Mouse (Mus musculus): ENCODE data around the gene Rflna. TPM values are rescaled to one million over a fixed set of nuclear protein-coding genes. Genes with fewer than 3 reads are reported as not detected.

Gene Rflna
- total and polyA plus RNA-seq, 3 experiments, result 0.17 to 0.46 TPM; not detected in 1

DNA sequence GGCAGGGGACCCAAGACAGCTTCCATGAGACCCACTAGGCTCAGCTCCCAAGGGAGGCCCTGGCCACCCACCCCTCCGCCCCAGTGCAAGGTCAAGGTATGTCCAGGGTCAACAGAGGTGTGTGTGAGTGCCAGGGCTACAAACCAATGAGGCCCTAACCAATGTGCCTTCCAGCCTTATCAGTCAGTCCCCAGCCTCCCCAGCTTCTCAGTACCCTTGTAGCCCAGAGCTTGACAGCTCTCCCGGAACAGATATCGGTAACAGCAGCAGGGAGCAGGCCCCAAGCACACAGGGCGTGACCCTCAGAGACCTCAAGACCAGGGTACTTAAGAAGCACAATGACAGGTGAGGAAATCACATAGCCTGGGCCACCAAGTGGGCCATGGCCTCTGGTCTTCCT is 46.5 kb downstream of the Rflna start:
- no peak for DNase-seq (ENCODE audit: extremely low read depth)
- no peaks in the 10 kb centered on the region for H3K9me3 ChIP-seq (replicated peaks; ENCODE audit: low read length)
- no peak overlapping the region for H3K9ac ChIP-seq (ENCODE audit: insufficient read depth, low read depth)
- in situ Hi-C loops (cut with MboI; ENCODE audit: low pct_ligation_motif_present, low pct_unique_long_range_greater_than_20kb, low sequenced_read_pairs) (no loop called here), dilution Hi-C loops (cut with MboI; ENCODE audit: extremely low pct_ligation_motif_present, extremely low pct_unique_long_range_greater_than_20kb, low sequenced_read_pairs) (no loop called here)
- peaks cover 37 to 60% of the 10 kb centered on the region in 2 experiments for H3K4me1 ChIP-seq (ENCODE audit: control insufficient read depth in 1 of 2, insufficient read depth in 2 of 2)
- H3K27me3 ChIP-seq (replicated peaks), result no peaks in the 10 kb centered on the region
- no peak overlapping the region for H3K4me3 ChIP-seq (replicated peaks in 1 of 3; ENCODE audit: low read depth in 2 of 3, low read length in 2 of 3, poor library complexity in 1 of 3)
- no peaks in the 10 kb centered on the region for H3K79me2 ChIP-seq (replicated peaks; ENCODE audit: control insufficient read depth, extremely low read depth, insufficient read depth, poor library complexity, severe bottlenecking)
- TF ChIP-seq TBP (conservative IDR thresholded peaks at IDR 0.05; ENCODE audit: low read depth, low read length) (no peak), MXI1 (IDR thresholded peaks at IDR 0.05; ENCODE audit: low read depth, low read length) (no peak), EP300 (IDR thresholded peaks at IDR 0.05; ENCODE audit: low read length) (no peak), BHLHE40 (IDR thresholded peaks at IDR 0.05; ENCODE audit: low read depth, low read length) (no peak), KAT2A (IDR thresholded peaks at IDR 0.05; ENCODE audit: insufficient replicate concordance, low read length) (no peak), ETS1 (conservative IDR thresholded peaks at IDR 0.05; ENCODE audit: low read depth, low read length) (no peak), TCF12 (IDR thresholded peaks at IDR 0.05; ENCODE audit: low read depth, low read length) (no peak), GABPA (IDR thresholded peaks at IDR 0.05; ENCODE audit: insufficient replicate concordance, low read depth, low read length) (no peak), MYC (IDR thresholded peaks at IDR 0.05; ENCODE audit: low read depth, low read length) (no peak)
- no peak overlapping the region for H3K27ac ChIP-seq (ENCODE audit: insufficient read depth, low read depth)
- no peak overlapping the region for H3K4me2 ChIP-seq (ENCODE audit: insufficient read depth, low read depth, poor library complexity, severe bottlenecking)
- peaks cover 43 to 87% of the 10 kb centered on the region in 2 experiments for H3K36me3 ChIP-seq (replicated peaks in 1 of 2; ENCODE audit: control insufficient read depth in 1 of 2, insufficient read depth in 1 of 2, low read length in 1 of 2)

GRCm38 (mm10) chr5:125052237-125052602 is 49.2 kb downstream of the Rflna start:
- Histone ChIP-seq H3K4me2 (ENCODE audit: insufficient read depth, low read depth, poor library complexity, severe bottlenecking) (peak overlapping the region; percentile 32), H3K27ac (ENCODE audit: insufficient read depth, low read depth) (peak overlapping the region; percentile 97), H3K79me2 (replicated peaks; ENCODE audit: control insufficient read depth, extremely low read depth, insufficient read depth, poor library complexity, severe bottlenecking) (no peaks in the 10 kb centered on the region), H3K36me3 (replicated peaks in 1 of 2; ENCODE audit: control insufficient read depth in 1 of 2, insufficient read depth in 1 of 2, low read length in 1 of 2) (peaks cover 39 to 84% of the 10 kb centered on the region in 2 experiments), H3K9ac (ENCODE audit: insufficient read depth, low read depth) (no peak overlapping the region), H3K27me3 (replicated peaks) (no peaks in the 10 kb centered on the region), H3K4me3 (replicated peaks in 1 of 3; ENCODE audit: low read depth in 2 of 3, low read length in 2 of 3, poor library complexity in 1 of 3) (peak overlapping the region in 1 of 3 experiments; percentile 25), H3K9me3 (replicated peaks; ENCODE audit: low read length) (no peaks in the 10 kb centered on the region), H3K4me1 (ENCODE audit: control insufficient read depth in 1 of 2, insufficient read depth in 2 of 2) (peaks cover 44 to 72% of the 10 kb centered on the region in 2 experiments)
- no peak for TF ChIP-seq TCF12 (IDR thresholded peaks at IDR 0.05; ENCODE audit: low read depth, low read length)
- TF ChIP-seq CHD2 (IDR thresholded peaks at IDR 0.05; ENCODE audit: low read length), result no peak
- peak; percentile 86 for TF ChIP-seq MEF2A (IDR thresholded peaks at IDR 0.05; ENCODE audit: borderline replicate concordance, low read depth, low read length)
- TF ChIP-seq MXI1 (IDR thresholded peaks at IDR 0.05; ENCODE audit: low read depth, low read length), result no peak
- no peak for TF ChIP-seq USF2 (conservative IDR thresholded peaks at IDR 0.05; ENCODE audit: low read depth, low read length)
- no peak; the same call in none of the 2 replicates for TF ChIP-seq BHLHE40 (IDR thresholded peaks at IDR 0.05; ENCODE audit: low read depth, low read length)
- TF ChIP-seq USF1 (IDR thresholded peaks at IDR 0.05; ENCODE audit: low read depth, low read length), result no peak
- TF ChIP-seq SMC3 (IDR thresholded peaks at IDR 0.05; ENCODE audit: low read depth, low read length), result no peak
- TF ChIP-seq MYC (IDR thresholded peaks at IDR 0.05; ENCODE audit: low read depth, low read length), result no peak
- no peak for TF ChIP-seq KAT2A (IDR thresholded peaks at IDR 0.05; ENCODE audit: insufficient replicate concordance, low read length)
- TF ChIP-seq ETS1 (conservative IDR thresholded peaks at IDR 0.05; ENCODE audit: low read depth, low read length), result peak; percentile 34
- TF ChIP-seq IRF4 (IDR thresholded peaks at IDR 0.05; ENCODE audit: low read depth, low read length), result 0 out of 2 replicates have a peak, but pooled peaks have one; percentile 3
- no peak for TF ChIP-seq CHD1 (IDR thresholded peaks at IDR 0.05; ENCODE audit: low read depth, low read length)
- TF ChIP-seq UBTF (IDR thresholded peaks at IDR 0.05; ENCODE audit: low read depth, low read length), result no peak
- no peak for TF ChIP-seq NELFE (IDR thresholded peaks at IDR 0.05; ENCODE audit: low read depth, low read length)
- no peak for TF ChIP-seq NRF1 (IDR thresholded peaks at IDR 0.05; ENCODE audit: low read depth, low read length)
- TF ChIP-seq RCOR1 (conservative IDR thresholded peaks at IDR 0.05; ENCODE audit: low read depth, low read length), result no peak
- TF ChIP-seq HCFC1 (IDR thresholded peaks at IDR 0.05; ENCODE audit: low read depth, low read length), result no peak
- no peak for TF ChIP-seq MAZ (IDR thresholded peaks at IDR 0.05; ENCODE audit: low read depth, low read length)
- dilution Hi-C loops (cut with MboI; ENCODE audit: extremely low pct_ligation_motif_present, extremely low pct_unique_long_range_greater_than_20kb, low sequenced_read_pairs) (no loop called here), in situ Hi-C loops (cut with MboI; ENCODE audit: low pct_ligation_motif_present, low pct_unique_long_range_greater_than_20kb, low sequenced_read_pairs) (no loop called here)
- DNase-seq (ENCODE audit: extremely low read depth), result peak; percentile 75
